Comparison of ENCODE assay signal across 8 mouse cellular contexts in genomic region chr1:133057345-133058034, GRCm38 (mm10). TPM values are rescaled to one million over a fixed set of nuclear protein-coding genes. Genes with fewer than 3 reads are reported as not detected.
A peak's percentile ranks its signal among the peaks of the same experiment; 100 is the strongest.
DNase-seq lines count a peak whose midpoint lies in the region; ATAC-seq and TF ChIP-seq lines count a peak whose summit lies in the region.

No protein-coding gene starts in this region.

- intact Hi-C loops in gastrocnemius, adult 2 months (cut with DNase I), result no loop called here
- intact Hi-C loops in gastrocnemius, postnatal 36 days (cut with DNase I), result no loop called here

- H3K4me2 ChIP-seq in midbrain, embryonic 14.5 days (ENCODE audit: low read length), result no peak overlapping the region
- H3K4me2 ChIP-seq in midbrain, embryonic 13.5 days (replicated peaks), result no peak overlapping the region
- no peak overlapping the region for H3K4me2 ChIP-seq in forebrain, embryonic 16.5 days (ENCODE audit: low read length)
- no peak overlapping the region for H3K4me2 ChIP-seq in neural tube, embryonic 15.5 days

- ATAC-seq in midbrain, embryonic 14.5 days (ENCODE audit: low FRiP score, low TSS enrichment), result no peak
- no peak for ATAC-seq in midbrain, embryonic 13.5 days
- ATAC-seq in forebrain, embryonic 16.5 days, result peak; percentile 35
- ATAC-seq in neural tube, embryonic 15.5 days (ENCODE audit: low FRiP score), result 0 out of 2 replicates have a peak, but pooled peaks have one; percentile 30

- no peaks in the 10 kb centered on the region for H3K27me3 ChIP-seq in midbrain, embryonic 14.5 days (ENCODE audit: control insufficient read depth, insufficient read depth, low read length)
- H3K27me3 ChIP-seq in midbrain, embryonic 13.5 days, result no peaks in the 10 kb centered on the region
- no peaks in the 10 kb centered on the region for H3K27me3 ChIP-seq in forebrain, embryonic 16.5 days (replicated peaks; ENCODE audit: control insufficient read depth, insufficient read depth, low read length)
- no peaks in the 10 kb centered on the region for H3K27me3 ChIP-seq in neural tube, embryonic 15.5 days (replicated peaks)

- H3K4me3 ChIP-seq in gastrocnemius, adult 2 months, result no peak overlapping the region
- no peak overlapping the region for H3K4me3 ChIP-seq in midbrain, embryonic 14.5 days (replicated peaks; ENCODE audit: low read depth, low read length)
- H3K4me3 ChIP-seq in midbrain, embryonic 13.5 days (replicated peaks), result no peak overlapping the region
- no peak overlapping the region for H3K4me3 ChIP-seq in forebrain, embryonic 16.5 days (replicated peaks; ENCODE audit: low read length)
- H3K4me3 ChIP-seq in neural tube, embryonic 15.5 days (replicated peaks), result no peak overlapping the region

- 0 out of 2 replicates have a peak, but pooled peaks cover 4% of the 10 kb centered on the region for H3K36me3 ChIP-seq in midbrain, embryonic 14.5 days (ENCODE audit: control insufficient read depth, insufficient read depth, low read length)
- peaks cover 12% of the 10 kb centered on the region for H3K36me3 ChIP-seq in midbrain, embryonic 13.5 days
- H3K36me3 ChIP-seq in forebrain, embryonic 16.5 days (ENCODE audit: control insufficient read depth, insufficient read depth), result no peaks in the 10 kb centered on the region
- H3K36me3 ChIP-seq in neural tube, embryonic 15.5 days, result no peaks in the 10 kb centered on the region

- peak; percentile 49 for DNase-seq in gastrocnemius, adult 2 months
- DNase-seq in gastrocnemius, postnatal 36 days, result no peak
- DNase-seq in midbrain, embryonic 14.5 days, result no peak
- no peak for DNase-seq in spleen, postnatal 14 days (ENCODE audit: low spot score in 2 of 2)
- no peak for DNase-seq in left cerebral cortex, adult 9 months (ENCODE audit: low spot score in 2 of 2)

- no peak for TF ChIP-seq CTCF in gastrocnemius, adult 2 months (IDR thresholded peaks at IDR 0.05)

- peak overlapping the region; percentile 77 for H3K27ac ChIP-seq in gastrocnemius, adult 2 months
- H3K27ac ChIP-seq in midbrain, embryonic 14.5 days (replicated peaks; ENCODE audit: low read depth, low read length), result no peak overlapping the region
- no peak overlapping the region for H3K27ac ChIP-seq in midbrain, embryonic 13.5 days
- peak overlapping the region; percentile 30; the same call in 1 of the 2 replicates for H3K27ac ChIP-seq in forebrain, embryonic 16.5 days (ENCODE audit: low read length)
- H3K27ac ChIP-seq in neural tube, embryonic 15.5 days (replicated peaks), result peak overlapping the region; percentile 45

- no peaks in the 10 kb centered on the region for H3K9me3 ChIP-seq in midbrain, embryonic 14.5 days (ENCODE audit: control insufficient read depth, low read length)
- H3K9me3 ChIP-seq in midbrain, embryonic 13.5 days, result no peaks in the 10 kb centered on the region
- H3K9me3 ChIP-seq in forebrain, embryonic 16.5 days (ENCODE audit: control insufficient read depth, low read length), result no peaks in the 10 kb centered on the region
- H3K9me3 ChIP-seq in neural tube, embryonic 15.5 days (replicated peaks), result no peaks in the 10 kb centered on the region

- 80% methylated on average over 7 of the region's 7 CpGs for WGBS in midbrain, embryonic 14.5 days
- 79% methylated on average over 7 of the region's 7 CpGs for WGBS in midbrain, embryonic 13.5 days
- WGBS in forebrain, embryonic 16.5 days, result 59% methylated on average over 7 of the region's 7 CpGs
- WGBS in neural tube, embryonic 15.5 days, result 55% methylated on average over 7 of the region's 7 CpGs

- peaks cover 2% of the 10 kb centered on the region; the same call in 1 of the 2 replicates for H3K4me1 ChIP-seq in midbrain, embryonic 14.5 days (ENCODE audit: control insufficient read depth, insufficient read depth, low read length)
- peaks cover 55% of the 10 kb centered on the region for H3K4me1 ChIP-seq in midbrain, embryonic 13.5 days (replicated peaks)
- peaks cover 24% of the 10 kb centered on the region for H3K4me1 ChIP-seq in forebrain, embryonic 16.5 days (replicated peaks; ENCODE audit: control insufficient read depth, insufficient read depth, low read length)
- H3K4me1 ChIP-seq in neural tube, embryonic 15.5 days, result peaks cover 24% of the 10 kb centered on the region

- H3K9ac ChIP-seq in midbrain, embryonic 14.5 days (replicated peaks; ENCODE audit: low read length), result peak overlapping the region; percentile 34; the same call in 1 of the 2 replicates
- H3K9ac ChIP-seq in midbrain, embryonic 13.5 days (replicated peaks), result no peak overlapping the region
- H3K9ac ChIP-seq in forebrain, embryonic 16.5 days (replicated peaks; ENCODE audit: low read depth, low read length), result no peak overlapping the region
- no peak overlapping the region for H3K9ac ChIP-seq in neural tube, embryonic 15.5 days (replicated peaks)

RNA-seq across cellular contexts. Expression of gene Pik3c2b, which starts 12.0 kb away (rescaled TPM):
- 10 to 100 TPM in 1 of 2 experiments, 1 to 10 TPM in 1; 9.8 to 11.0 TPM for total RNA-seq in gastrocnemius, adult 2 months (2021)
- 10 to 100 TPM in 1 of 2 experiments, 1 to 10 TPM in 1; 9.3 to 11.1 TPM for total RNA-seq in gastrocnemius, postnatal 36 days (2021)
- 14.3 and 17.0 TPM in 2 replicates for polyA plus RNA-seq in midbrain, embryonic 14.5 days (2014; fragmentation: Nextera tagmentation; extraction: Ambion mirVana)
- 14.6 and 17.0 TPM in 2 replicates for polyA plus RNA-seq in midbrain, embryonic 13.5 days (2015; fragmentation: Nextera tagmentation; extraction: Ambion mirVana)
- polyA plus RNA-seq in forebrain, embryonic 16.5 days (2015; fragmentation: Nextera tagmentation; extraction: Ambion mirVana), result 16.0 and 17.9 TPM in 2 replicates
- 10.6 and 11.1 TPM in 2 replicates for polyA plus RNA-seq in neural tube, embryonic 15.5 days (2015; fragmentation: Nextera tagmentation; extraction: Ambion mirVana)

RNA-seq across cellular contexts. Expression of gene Mdm4, which starts 27.1 kb away (rescaled TPM):
- 10 to 100 TPM; 26.3 to 32.4 TPM for total RNA-seq in gastrocnemius, adult 2 months (2021)
- total RNA-seq in gastrocnemius, postnatal 36 days (2021), result 10 to 100 TPM; 22.7 to 28.1 TPM
- 52.5 and 53.5 TPM in 2 replicates for polyA plus RNA-seq in midbrain, embryonic 14.5 days (2014; fragmentation: Nextera tagmentation; extraction: Ambion mirVana)
- 42.3 and 46.1 TPM in 2 replicates for polyA plus RNA-seq in midbrain, embryonic 13.5 days (2015; fragmentation: Nextera tagmentation; extraction: Ambion mirVana)
- 42.5 and 50.6 TPM in 2 replicates for polyA plus RNA-seq in forebrain, embryonic 16.5 days (2015; fragmentation: Nextera tagmentation; extraction: Ambion mirVana)
- 30.1 and 33.0 TPM in 2 replicates for polyA plus RNA-seq in neural tube, embryonic 15.5 days (2015; fragmentation: Nextera tagmentation; extraction: Ambion mirVana)

Comparison
In these comparisons a context has a peak if more than half of its experiments do, and no peak if none do; other contexts are left out.
1. H3K27ac ChIP-seq: peak in gastrocnemius, adult 2 months (single experiment), forebrain, embryonic 16.5 days (single experiment) and neural tube, embryonic 15.5 days (single experiment); none in midbrain, embryonic 14.5 days (single experiment) and midbrain, embryonic 13.5 days (single experiment).
2. ATAC-seq: peak in forebrain, embryonic 16.5 days (single experiment) and neural tube, embryonic 15.5 days (single experiment); none in midbrain, embryonic 14.5 days (single experiment) and midbrain, embryonic 13.5 days (single experiment).